ENCODE assay signal across 15 mouse cellular contexts in genomic region chr5:28563401-28563800, GRCm38 (mm10).
DNase-seq lines count a peak whose midpoint lies in the region; ATAC-seq lines count a peak whose summit lies in the region.
"Had no signal": no experiment of that assay in that cellular context is flagged by ENCODE, and none has a peak within 500 bp of the region (broad histone marks: within the 10 kb centered on the region; RNA-seq: fewer than 3 reads in every experiment).

No protein-coding gene starts in this region.

- ATAC-seq in intestine, embryonic 15.5 days, result peak; percentile 97
- peak; percentile 89 for ATAC-seq in stomach, embryonic 14.5 days (ENCODE audit: insufficient number of reproducible peaks, insufficient read depth, low FRiP score, low read depth)
- ATAC-seq in hindbrain, embryonic 12.5 days (ENCODE audit: low FRiP score), result no peak
- ATAC-seq: CD4-positive, CD25-positive, alpha-beta regulatory T cell, adult 4 months; inflammation-experienced regulatory T-cells, adult 6 months had no signal

- no peak overlapping the region for H3K4me2 ChIP-seq in intestine, embryonic 15.5 days (replicated peaks)
- no peak overlapping the region for H3K4me2 ChIP-seq in stomach, embryonic 14.5 days (replicated peaks; ENCODE audit: low read depth, low read length)
- no peak overlapping the region for H3K4me2 ChIP-seq in hindbrain, embryonic 12.5 days (replicated peaks)
- H3K4me2 ChIP-seq: midbrain, embryonic 11.5 days had no signal

- WGBS in intestine, embryonic 15.5 days, result 22% methylated on average over 3 of the region's 3 CpGs
- 15% methylated on average over 3 of the region's 3 CpGs for WGBS in stomach, embryonic 14.5 days
- 19% methylated on average over 3 of the region's 3 CpGs for WGBS in hindbrain, embryonic 12.5 days

- 0 out of 2 replicates have a peak, but pooled peaks cover 3% of the 10 kb centered on the region for H3K4me1 ChIP-seq in intestine, embryonic 15.5 days (replicated peaks)
- no peaks in the 10 kb centered on the region for H3K4me1 ChIP-seq in stomach, embryonic 14.5 days (ENCODE audit: control insufficient read depth, insufficient read depth, low read length)
- H3K4me1 ChIP-seq in hindbrain, embryonic 12.5 days, result peaks cover 5% of the 10 kb centered on the region

- no peaks in the 10 kb centered on the region for H3K36me3 ChIP-seq in intestine, embryonic 15.5 days
- no peaks in the 10 kb centered on the region for H3K36me3 ChIP-seq in stomach, embryonic 14.5 days (ENCODE audit: control insufficient read depth, insufficient read depth, low read length)
- H3K36me3 ChIP-seq in hindbrain, embryonic 12.5 days, result no peaks in the 10 kb centered on the region

- no peaks in the 10 kb centered on the region for H3K9me3 ChIP-seq in intestine, embryonic 15.5 days
- no peaks in the 10 kb centered on the region for H3K9me3 ChIP-seq in stomach, embryonic 14.5 days (ENCODE audit: control insufficient read depth, low read depth, low read length)
- H3K9me3 ChIP-seq in hindbrain, embryonic 12.5 days (replicated peaks), result no peaks in the 10 kb centered on the region

- no peaks in the 10 kb centered on the region for H3K27me3 ChIP-seq in intestine, embryonic 15.5 days (replicated peaks)
- H3K27me3 ChIP-seq in stomach, embryonic 14.5 days (ENCODE audit: control insufficient read depth, insufficient read depth, low read length), result no peaks in the 10 kb centered on the region
- H3K27me3 ChIP-seq in hindbrain, embryonic 12.5 days, result no peaks in the 10 kb centered on the region

- no peak overlapping the region for H3K9ac ChIP-seq in intestine, embryonic 15.5 days
- no peak overlapping the region for H3K9ac ChIP-seq in stomach, embryonic 14.5 days (replicated peaks; ENCODE audit: low read depth, low read length)
- H3K9ac ChIP-seq in hindbrain, embryonic 12.5 days, result no peak overlapping the region

- no peak overlapping the region for H3K4me3 ChIP-seq in intestine, embryonic 15.5 days (replicated peaks)
- no peak overlapping the region for H3K4me3 ChIP-seq in stomach, embryonic 14.5 days (ENCODE audit: low read depth, low read length)
- no peak overlapping the region for H3K4me3 ChIP-seq in hindbrain, embryonic 12.5 days

- peak overlapping the region; percentile 84 for H3K27ac ChIP-seq in intestine, embryonic 15.5 days
- peak overlapping the region; percentile 62; the same call in 1 of the 2 replicates for H3K27ac ChIP-seq in stomach, embryonic 14.5 days (ENCODE audit: low read length)
- H3K27ac ChIP-seq in hindbrain, embryonic 12.5 days, result no peak overlapping the region

- DNase-seq in kidney, postnatal 36 days, result peak; percentile 1 to 10
- DNase-seq in kidney, adult 18-20 months, result no peak
- DNase-seq in lung, adult 18-20 months, result peak; percentile 83 to 89
- no peak for DNase-seq in gastrocnemius, adult 8-10 months (ENCODE audit: low spot score in 2 of 2)
- DNase-seq: cerebellum, postnatal 10 days; heart, adult 11 months; heart, postnatal 14 days; retina, postnatal 1 day; thymus, postnatal 4 days had no signal

Comparison
In these comparisons a context has a peak if more than half of its experiments do, and no peak if none do; other contexts are left out.
1. DNase-seq: peak in kidney, postnatal 36 days (2 of 2) and lung, adult 18-20 months (2 of 2); none in kidney, adult 18-20 months (single experiment) and gastrocnemius, adult 8-10 months (0 of 2).